Mouse (Mus musculus): Measurements from ENCODE around the gene Adap1.

- TF ChIP-seq CTCF (IDR thresholded peaks at IDR 0.05; ENCODE audit: low read depth), result no peak
- no peak for TF ChIP-seq EP300 (optimal IDR thresholded peaks at IDR 0.05)
Observed at GRCm38 (mm10) chr5:139287787-139288186, 37.6 kb downstream of the Adap1 start.

Measured in stomach, postnatal 0 days (tissue).